Mouse (Mus musculus) MEL (cell line): ENCODE measurements at regions not wholly inside any gene's neighbourhood (a gene's known extent, or its start where the extent isn't known, plus 50 kb on each side); places are given as distances from the start of the nearest gene placed in this dataset.

Experiments used
- CHD2 ChIP-seq: IDR thresholded peaks from 2 replicates; pipeline ENCODE4 v1.6.1; 2011; ENCODE audit warnings: low read length, improper control_type of control experiment
- CTCF ChIP-seq, 3 experiments: IDR thresholded peaks in 2 of 3; conservative IDR thresholded peaks in 1 of 3; 2 replicates each; pipeline ENCODE4 v1.5.1; 2011 to 2012; ENCODE audit warnings: low read length in 3 of 3, low read depth in 2 of 3, mild to moderate bottlenecking in 2 of 3, improper control_type of control experiment in 1 of 3, inconsistent platforms in 1 of 3, mixed read lengths in 1 of 3, moderate library complexity in 1 of 3; ENCODE audit not compliant: control insufficient read depth in 1 of 3, insufficient read depth in 1 of 3, poor library complexity in 1 of 3, severe bottlenecking in 1 of 3
- EP300 ChIP-seq, 2 experiments: IDR thresholded peaks; 2 replicates each; pipeline ENCODE4 v1.6.1; 2011; ENCODE audit warnings: improper control_type of control experiment in 2 of 2, low read length in 2 of 2, low read depth in 1 of 2, mild to moderate bottlenecking in 1 of 2
- MAX ChIP-seq: IDR thresholded peaks from 2 replicates; pipeline ENCODE4 v1.6.1; 2011; ENCODE audit warnings: low read length, improper control_type of control experiment
- MXI1 ChIP-seq: IDR thresholded peaks from 2 replicates; pipeline ENCODE4 v1.6.1; 2011; ENCODE audit warnings: mild to moderate bottlenecking, low read depth, low read length, improper control_type of control experiment
- MYC ChIP-seq: IDR thresholded peaks from 2 replicates; pipeline ENCODE4 v1.6.1; 2011; ENCODE audit warnings: low read depth, mild to moderate bottlenecking, low read length, improper control_type of control experiment, moderate library complexity
- POLR2A ChIP-seq, 2 experiments: IDR thresholded peaks; 2 replicates each; pipeline ENCODE4 v1.6.1; 2011 to 2012; ENCODE audit warnings: low read length in 2 of 2, mild to moderate bottlenecking in 2 of 2, control low read depth in 1 of 2, improper control_type of control experiment in 1 of 2, low read depth in 1 of 2, moderate library complexity in 1 of 2; ENCODE audit not compliant: control insufficient read depth in 1 of 2, insufficient read depth in 1 of 2, poor library complexity in 1 of 2
- ZNF384 ChIP-seq: IDR thresholded peaks from 2 replicates; pipeline ENCODE4 v1.6.1; 2012; ENCODE audit warnings: low read depth, mild to moderate bottlenecking, inconsistent platforms, low read length, improper control_type of control experiment

DNA sequence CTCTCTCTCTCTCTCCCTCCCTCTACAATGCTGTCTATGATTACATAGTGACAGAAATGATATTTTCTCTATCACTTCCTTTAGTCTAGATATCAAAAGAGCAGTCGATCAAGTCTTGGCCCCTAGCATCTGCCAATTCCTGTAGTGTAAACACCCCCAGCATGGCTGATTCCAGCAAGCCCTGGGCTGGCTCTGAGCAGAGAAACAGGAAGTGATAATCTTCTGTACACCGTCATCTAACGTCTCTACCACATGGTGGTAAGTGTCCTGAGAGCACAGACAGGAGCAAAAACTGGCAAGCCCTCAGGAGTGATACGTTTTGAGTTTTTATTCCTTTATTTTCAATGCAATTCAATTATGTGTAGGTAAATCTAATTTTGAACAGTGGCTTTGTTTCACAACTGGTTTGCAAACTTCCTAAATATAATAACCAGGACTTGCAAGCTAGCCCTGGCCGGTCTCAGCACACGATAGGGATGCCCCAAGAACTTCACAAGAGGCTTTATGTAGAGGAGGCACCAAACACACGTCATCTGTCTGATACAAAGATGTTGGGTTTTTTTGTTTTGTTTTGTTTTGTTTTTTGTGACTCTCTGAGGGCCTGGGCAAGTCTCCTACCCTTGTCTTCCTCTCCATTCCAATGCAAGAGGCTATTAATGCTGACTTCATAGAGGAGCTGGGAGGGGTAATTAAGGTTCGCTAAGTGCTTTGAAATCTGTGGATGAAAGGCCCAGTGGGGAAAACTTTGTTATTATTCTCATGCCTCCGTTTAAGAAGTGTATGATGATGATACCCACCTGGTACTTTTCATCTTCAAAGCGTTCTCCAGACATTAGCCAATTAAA lies 95.7 kb downstream of the E030025P04Rik start:
- TF ChIP-seq MAX: no peak
- no peak for TF ChIP-seq ZNF384
- no peak for TF ChIP-seq EP300 (IDR thresholded peaks at IDR 0.05; ENCODE audit: low read depth in 1 of 2, low read length in 2 of 2)
- no peak for TF ChIP-seq CHD2
- no peak for TF ChIP-seq MYC
- TF ChIP-seq CTCF (IDR thresholded peaks at IDR 0.05 in 2 of 3, conservative IDR thresholded peaks at IDR 0.05 in 1 of 3; ENCODE audit: control insufficient read depth in 1 of 3, insufficient read depth in 1 of 3, low read depth in 2 of 3, low read length in 3 of 3, poor library complexity in 1 of 3, severe bottlenecking in 1 of 3): no peak
- no peak for TF ChIP-seq POLR2A (IDR thresholded peaks at IDR 0.05; ENCODE audit: control insufficient read depth in 1 of 2, insufficient read depth in 1 of 2, low read depth in 1 of 2, low read length in 2 of 2, poor library complexity in 1 of 2)
- no peak for TF ChIP-seq MXI1
